Mouse (Mus musculus) embryo, embryonic 11 days (tissue): ENCODE measurements around the gene D16Ertd472e.

Experiments used
- DNase-seq: peaks from one replicate; pipeline ENCODE4 v3.0.0-alpha.2; 2015

The D16Ertd472e gene

DNA sequence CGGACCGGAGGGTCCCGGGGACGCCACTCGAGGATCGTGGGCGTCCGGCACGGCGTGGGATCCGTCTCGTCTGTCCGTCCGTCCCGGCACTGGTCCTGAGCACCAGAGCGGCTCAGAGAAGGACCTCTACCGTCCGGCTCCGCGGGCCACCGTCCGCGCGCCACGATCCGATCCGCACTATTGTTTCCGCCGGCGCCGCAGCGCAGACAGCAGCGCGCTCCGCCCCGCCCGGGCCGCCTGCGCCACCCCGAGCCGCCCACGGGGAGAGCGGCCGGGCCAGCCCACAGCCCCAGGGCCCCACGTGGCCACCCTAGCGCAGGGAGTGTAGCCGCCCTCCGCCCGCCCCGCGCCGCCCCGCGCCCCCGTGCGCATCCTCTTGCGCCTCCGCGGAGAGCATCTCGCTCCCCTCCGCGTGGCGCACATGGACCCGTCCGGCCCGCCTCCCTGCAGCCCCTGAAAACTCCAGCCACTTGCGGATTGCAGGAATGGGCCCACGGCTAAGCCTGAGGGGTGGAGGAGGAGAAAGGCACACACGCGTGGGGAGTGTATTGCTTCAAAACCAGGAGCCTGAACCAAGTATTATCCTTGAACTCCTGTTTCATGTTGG is at the start of gene D16Ertd472e:
Gene D16Ertd472e, minus strand, starts transcription at position 231 of the 607 bp plus-strand sequence.
- DNase-seq = peak; percentile 94

DNA sequence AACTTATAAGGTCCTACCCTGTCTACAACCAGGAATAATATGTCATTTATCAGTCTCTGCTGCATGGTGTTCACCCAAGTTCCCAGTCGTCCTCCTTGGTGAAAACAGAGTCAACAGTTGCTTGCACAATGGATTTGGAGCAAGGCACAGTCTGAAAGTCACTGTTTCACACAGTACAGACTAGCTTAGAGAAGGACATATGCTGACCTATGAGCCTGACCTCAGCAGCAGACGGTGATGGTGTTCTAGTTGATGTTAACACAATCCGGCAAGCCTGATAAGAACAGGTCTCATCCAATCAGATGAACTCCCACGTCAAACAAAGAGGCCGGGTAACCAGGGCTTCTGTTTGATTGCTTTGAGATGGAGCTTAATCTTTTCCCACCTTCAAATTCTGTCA is 46.2 kb upstream of the D16Ertd472e start:
- no peak for DNase-seq

DNA sequence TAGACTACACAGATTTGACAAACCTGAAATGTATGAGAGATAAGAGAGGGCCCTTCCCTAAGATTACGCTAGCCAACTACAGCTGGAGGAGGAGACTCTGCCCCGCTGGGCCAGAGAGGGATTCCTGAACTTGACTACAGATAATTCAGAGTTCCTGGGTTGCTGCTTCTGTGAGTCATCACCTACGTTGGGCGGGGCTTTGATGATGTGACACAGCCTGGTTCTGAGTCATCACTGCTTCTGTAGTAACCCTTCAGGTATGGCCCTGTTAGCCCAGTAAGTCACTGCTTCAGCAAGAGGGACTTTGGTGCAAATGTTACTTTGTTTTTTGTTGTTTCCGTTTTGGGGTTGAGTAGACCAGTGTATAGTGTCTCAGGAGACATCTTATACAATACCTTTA is 42.9 kb upstream of the D16Ertd472e start:
- no peak for DNase-seq

DNA sequence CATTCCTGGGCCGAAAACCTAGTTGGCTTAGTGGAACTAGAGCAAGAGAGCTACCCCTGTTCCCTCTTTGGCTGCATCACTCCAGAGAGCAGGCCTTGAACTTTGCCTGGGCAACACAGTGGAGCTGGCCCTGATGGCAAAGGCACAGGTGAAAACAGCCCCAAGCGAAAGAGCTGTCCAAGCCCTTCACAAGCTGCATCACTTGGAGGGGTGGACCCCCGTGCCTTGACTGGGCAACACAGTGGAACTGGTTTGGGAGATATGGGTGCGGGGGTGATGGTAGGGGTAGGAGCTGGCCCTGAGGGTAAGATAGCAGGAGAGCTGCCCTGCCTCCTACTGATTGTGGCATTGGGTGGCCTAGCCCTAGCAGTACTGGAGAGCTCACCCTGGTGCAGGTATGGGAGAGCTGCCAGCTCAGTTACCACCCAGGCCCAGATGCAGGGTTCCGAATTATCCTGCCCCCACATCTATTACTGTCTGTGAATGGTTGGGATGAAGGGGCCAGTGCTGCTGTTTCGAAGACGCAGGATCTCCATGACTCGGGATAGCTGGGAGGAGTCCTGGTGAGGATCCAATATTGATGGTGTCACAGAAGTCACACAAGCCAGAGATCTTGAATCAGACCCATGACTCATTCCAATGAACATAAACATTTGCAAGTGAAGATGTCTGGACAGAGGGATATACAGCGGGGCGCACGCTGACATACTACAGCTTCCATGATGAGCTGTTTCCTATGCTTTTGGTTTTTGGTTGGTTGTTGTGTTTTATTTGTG is 41.4 kb upstream of the D16Ertd472e start:
- no peak for DNase-seq

DNA sequence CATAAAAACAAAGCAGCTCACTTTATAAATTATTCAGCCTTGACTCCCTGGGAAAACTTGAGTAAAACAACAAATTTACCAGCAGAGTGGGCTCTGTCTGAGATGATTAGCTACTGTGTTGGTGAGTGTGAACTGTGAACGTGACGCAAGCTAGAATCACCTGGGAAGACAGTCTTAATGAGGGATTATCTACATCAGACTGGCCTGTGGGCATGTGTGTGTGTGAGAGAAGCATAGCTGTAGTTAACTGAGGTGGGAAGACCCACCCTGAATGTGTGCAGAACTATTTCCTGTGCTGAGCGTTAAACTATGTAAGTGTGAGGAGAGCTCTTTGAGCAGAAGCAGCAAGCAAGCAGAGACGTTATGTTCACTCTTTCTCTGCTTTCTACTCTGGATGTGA is 29.7 kb upstream of the D16Ertd472e start:
- DNase-seq = no peak

DNA sequence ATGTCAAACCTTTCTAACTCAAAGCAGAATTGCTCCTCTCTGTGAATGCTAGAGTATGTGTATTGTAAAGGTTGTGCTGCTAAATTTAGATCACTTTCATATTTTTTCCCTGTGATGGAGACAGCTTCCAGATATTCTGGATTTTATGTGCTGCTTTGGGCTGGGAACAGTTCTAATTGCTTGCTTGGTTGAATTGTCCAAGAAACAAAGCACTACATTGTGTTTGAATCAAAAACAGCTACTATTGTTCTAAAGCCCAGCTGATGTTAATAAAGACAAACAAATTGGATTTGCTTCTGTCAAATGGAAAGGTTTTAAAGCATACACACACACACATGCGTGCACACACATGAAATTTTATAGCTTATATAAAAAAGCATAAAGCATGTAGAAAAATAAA is 22.4 kb upstream of the D16Ertd472e start:
- no peak for DNase-seq

DNA sequence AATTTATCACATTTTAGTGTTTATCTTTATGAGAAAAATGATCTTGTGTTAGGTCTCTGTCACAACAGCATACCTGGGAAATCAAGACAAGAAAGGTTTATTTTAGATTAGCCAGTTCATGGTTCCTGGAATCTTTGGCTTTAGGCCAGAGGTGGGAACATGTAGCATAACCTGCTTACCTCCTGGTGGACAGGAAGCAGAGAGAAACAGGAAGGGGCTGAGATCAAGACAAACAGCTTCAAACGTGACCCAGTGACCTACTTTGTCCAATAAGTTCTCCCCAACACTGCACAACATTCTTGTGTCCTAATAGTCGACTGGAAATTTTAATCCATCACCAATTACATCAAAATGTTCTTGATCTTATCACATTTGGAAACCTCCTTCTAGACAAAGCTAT is 19.9 kb upstream of the D16Ertd472e start:
- DNase-seq = no peak

DNA sequence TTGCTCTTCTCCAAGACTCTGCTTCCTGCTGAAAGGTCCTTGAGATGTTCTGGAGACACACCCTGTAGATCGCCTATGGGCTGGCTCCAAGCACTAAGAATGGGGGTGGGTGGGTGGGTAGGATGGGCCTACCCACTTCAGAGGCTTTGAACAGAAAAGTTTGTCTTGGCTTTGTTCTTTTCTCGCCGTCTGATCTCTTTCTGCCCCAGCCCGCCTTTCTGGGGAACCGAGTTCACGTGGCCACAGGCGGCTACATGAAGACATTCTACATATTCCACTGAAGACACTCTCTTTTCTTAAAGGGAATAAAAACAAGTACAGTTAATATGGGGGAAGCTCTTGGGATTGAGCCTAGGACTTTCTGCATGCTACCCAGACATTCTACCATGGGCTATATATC is 19.3 kb upstream of the D16Ertd472e start:
- no peak for DNase-seq

DNA sequence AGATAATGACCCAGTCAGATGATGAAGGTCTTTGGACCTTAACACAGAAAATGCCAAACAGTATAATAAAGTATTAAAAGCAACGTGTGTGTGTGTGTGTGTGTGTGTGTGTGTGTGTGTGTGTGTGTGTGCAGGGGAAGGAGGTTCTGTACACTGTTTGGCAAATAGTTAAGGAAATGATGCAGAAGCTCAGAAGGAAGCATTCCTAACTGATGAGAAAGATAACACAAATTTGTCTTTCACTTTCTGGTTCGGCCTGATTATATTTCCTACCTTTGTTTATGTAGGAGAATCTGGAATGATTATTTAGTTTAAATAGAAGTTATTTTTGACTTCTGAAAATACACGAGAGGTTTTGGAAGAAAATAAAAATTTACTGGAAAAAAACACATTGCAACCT is 17.6 kb upstream of the D16Ertd472e start:
- no peak for DNase-seq

DNA sequence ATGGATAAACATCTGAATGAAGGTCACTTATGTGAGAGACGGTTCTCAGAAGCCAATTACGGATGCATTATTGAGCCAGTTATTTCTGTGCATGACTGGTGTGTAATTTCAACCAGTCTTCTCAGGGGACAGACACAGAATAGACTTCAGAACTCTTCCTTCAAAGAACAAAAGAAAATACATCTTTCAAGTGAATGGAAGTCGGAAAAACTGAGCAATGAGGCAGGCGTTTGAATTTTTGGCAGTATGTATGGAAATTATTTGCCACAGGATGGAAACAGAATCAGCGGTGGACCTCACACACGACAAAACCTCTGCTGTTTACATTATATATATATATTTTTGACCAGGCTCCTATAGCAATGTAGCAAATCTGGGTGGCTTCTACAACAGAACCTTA is 14.6 kb upstream of the D16Ertd472e start:
- DNase-seq = no peak

DNA sequence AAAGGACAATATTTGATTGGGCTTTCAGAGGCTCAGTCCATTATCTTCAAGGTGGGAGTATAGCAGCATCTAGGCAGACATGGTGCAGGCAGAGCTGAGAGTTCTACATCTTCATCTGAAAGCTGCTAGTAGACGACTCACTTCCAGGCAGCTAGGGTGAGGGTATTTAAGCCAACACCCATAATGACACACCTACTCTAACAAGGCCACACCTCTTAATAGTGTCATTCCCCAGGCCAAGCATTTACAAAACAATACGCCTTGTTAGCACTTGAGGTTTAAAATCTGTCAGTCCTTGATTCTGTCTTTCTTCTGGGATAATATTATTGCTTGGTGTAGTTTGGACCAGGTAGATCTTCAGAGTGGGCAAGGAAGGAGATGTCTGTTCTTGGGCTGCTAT is 12.3 kb upstream of the D16Ertd472e start:
- DNase-seq = no peak

DNA sequence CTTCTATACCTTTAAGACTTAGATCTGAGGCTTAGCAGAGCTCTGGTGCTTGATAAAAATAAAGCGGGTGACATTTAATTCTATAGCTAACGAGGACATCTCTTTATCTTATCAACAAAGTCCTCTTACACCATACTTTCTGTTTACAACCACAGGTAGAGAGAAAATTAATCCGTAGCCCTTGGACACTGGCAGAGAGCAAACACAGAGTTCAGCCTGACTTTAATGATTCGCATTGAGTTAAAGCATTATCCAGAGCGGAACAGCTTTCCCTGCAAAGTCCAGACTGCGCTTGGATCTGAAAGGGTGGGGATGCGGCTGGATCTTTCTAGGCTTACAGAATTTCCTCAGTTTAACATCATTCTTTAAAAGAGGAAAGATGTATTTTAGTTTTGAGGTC is 10.1 kb upstream of the D16Ertd472e start:
- DNase-seq = no peak

DNA sequence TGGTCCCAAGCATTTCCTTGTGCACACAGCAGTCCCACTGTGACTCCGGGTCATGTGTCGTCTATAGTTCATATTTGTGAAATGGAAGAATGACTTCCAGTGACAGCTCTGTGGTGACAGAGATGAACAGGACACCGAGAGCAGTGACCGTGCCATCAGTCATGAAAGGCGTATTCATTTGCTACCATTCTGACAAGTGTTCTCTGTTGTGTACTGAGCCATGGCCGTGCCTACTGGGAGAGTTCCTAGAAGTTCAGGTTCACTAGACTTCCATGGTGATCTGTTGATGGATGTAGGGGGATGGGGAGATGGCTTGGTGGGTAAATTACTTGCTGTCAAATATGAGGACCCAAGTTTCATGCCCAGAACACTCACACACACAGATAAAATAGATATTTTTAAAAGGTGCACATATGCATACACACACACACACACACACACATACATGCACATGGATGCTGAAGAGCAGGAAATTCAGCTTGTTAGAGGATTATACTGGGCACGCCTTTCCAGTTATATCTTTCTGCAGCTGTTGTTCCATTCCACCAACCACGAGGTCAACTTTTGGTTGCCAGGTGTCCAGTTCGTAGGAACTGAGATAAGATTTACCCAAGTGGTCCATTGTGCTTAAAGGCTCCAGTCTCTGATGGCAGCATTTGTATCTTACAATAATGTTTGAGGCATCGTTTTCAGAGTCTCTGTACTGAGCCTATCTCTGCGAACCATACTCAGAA is 9.3 kb upstream of the D16Ertd472e start:
- no peak for DNase-seq

DNA sequence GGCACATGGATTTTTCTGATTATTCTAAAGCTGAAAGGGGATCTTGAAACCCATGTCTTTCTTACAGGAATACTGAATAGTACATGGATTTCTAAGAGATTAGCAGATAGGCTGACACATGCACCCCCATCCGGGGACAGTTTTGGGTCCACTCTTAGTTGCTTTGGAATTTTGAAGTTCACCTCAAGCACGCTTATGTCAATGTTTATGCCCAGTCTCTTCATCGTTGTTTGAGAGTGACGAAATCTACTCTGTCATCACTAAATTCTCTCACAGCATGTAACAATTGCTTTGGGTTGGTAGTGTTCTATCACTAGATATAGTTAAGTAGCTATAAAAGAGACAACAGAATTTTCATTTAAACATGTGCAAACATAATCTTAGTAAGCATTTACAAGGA is 8.7 kb upstream of the D16Ertd472e start:
- no peak for DNase-seq

DNA sequence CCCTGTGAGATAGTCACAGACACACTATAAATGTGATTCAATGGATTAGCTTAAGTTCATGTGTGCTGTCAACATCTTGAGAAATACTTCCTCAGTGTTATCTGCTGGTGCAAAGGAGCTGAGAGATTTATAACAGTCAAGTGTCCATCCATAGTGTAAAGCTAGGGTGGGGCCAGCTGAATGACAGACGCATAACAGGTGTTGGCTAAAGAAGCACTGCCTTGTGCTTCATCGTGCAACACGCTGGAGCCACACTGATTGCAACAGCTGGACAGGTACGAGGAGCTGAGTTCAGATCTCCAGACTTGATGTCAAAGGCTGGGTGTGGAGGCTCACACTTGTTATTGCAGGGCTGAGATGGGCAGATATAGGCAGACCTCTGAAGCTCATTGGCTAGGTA is 7.5 kb upstream of the D16Ertd472e start:
- no peak for DNase-seq

DNA sequence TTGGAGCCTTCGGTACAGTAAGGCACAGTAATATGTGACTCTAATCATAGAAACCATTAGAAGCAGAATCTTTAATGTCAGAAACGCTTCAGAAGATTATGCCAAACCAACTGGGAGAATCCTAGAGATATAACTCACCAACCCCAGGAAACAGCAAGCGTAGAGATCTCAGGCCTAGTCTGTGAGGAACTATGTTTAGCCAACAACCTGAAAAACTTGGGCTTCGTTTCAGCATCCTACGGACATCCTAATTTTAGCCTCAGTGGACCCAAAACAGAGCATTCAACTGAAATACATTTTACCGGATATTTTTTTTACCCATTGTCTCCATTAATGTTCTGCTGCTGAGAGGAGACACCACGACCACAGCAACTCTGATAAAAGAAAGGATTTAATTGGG is 3.9 kb upstream of the D16Ertd472e start:
- DNase-seq = no peak

DNA sequence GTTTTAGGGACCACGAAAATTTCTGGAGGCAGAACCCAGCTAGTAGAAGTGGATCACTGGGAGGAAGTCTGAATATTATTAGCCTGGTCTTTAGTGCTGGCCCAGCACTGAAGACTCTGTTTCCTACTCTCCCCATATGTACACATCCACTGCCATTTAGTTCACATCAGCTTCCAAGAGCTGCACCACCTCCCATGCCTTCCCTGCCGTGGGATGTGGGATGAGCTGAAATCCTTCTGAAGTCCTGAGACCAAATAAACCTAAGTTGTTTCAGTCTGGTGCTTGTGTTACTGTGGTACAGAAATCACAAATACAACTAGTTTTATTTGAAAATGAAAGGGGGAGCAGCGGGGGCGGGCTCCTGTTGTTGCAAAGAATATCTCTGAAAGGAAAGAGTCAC is 2.9 kb upstream of the D16Ertd472e start:
- no peak for DNase-seq

DNA sequence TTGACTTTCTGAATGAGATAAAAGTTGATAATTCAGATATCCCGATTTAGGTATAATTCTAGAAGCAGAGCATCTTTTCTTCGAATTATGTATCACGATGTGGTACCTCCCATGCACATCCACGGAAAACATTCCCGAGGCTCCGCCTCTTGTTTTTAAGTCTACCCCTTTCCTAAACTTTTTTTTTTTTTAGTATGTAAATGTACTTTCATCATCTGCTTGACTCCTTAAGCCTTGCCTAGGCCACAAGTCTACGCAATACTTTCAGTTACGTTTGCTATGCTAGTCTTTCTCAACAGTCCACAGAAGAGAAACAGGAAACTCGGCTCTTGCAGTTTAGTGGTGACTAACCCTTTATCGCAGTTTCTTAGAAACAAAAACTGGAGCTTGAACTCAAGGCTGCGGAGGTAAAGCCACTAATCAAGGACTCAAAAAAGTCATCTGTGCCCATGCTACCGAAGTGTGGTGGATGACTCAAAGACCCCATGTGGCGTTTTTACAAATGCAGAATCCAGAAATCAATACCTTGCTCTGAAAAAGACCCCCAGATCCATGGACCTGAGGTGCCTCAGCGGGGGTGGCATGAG is 670 bp upstream of the D16Ertd472e start:
- peak; percentile 26 for DNase-seq

DNA sequence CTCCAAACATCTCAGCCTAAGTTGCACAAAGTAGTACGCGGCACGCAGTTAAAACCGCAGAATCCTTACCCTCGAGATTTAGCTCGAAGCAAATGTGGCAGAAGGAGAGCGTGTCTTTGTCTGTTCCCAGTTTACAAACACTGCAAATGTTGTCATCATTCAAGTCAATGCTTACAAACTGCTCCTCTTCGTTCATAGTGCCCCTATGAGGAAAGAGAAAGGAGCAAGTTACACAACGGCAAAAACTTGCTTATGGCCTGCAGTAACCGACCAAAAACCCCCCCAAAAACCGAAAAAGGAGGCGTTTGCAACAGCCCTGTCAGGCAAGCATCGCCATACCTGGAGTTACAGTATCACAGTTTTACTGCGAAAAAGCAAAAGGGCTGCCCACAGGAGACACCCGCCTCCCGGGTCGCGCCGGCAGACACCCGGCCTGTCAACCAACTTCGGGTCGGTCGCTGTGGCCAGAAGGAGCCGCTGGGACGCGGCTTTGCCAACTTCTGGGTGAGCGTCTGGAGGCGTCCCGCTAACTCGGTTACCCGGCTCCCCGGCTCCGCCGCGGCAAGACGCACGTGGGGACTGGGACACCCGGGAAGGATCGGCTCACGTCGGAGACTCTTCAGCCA is 543 bp downstream of the D16Ertd472e start:
- peak; percentile 80 for DNase-seq

DNA sequence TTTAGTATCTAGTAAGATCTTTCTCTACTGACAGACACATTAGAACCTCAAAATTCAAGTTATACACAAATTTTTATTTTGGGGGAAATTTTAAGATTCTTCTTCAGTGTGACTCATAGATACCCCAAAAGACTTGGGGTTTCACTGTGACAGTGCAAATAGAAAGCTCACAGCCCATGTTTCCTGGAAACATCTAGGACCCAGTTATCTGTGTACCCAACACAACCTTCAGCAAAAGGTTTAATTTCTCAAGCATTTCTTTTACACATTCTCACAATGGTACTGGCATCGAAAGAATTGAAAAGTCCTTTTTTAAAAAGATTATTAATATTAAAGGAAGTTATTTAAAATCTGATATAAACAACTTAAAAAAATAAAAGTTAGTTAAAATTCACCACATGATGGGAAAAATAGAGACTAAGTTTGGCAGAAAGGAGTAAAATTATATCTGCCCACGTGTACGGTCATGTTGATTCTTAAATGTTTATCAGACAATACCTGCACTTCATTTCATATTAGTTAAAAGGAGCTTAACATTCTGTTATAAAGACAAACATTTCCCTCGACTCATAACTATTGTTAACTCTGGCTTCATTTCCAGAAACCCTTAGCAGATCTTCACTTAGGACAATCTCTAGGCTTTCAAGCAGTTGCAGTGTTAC is 1.2 kb downstream of the D16Ertd472e start:
- DNase-seq = no peak

DNA sequence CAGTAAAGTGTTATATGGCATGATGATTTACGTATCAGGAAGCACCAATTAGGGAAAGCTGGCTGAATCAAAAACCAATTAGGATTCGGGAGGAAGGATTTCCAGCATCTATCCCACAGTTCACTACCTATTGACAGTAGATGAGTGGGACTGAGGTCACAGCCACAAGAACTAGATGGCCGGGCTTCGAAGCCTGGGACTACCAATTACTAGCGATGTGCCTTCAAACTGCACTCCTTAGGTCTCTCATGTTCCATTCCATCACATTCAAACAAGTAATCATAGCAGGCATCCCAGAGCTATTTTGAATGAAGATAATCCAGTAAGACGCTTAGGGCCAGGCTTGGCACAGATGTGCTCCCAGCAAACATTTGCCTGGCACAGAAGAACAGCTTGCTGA is 2.3 kb downstream of the D16Ertd472e start:
- DNase-seq = peak; percentile 25

DNA sequence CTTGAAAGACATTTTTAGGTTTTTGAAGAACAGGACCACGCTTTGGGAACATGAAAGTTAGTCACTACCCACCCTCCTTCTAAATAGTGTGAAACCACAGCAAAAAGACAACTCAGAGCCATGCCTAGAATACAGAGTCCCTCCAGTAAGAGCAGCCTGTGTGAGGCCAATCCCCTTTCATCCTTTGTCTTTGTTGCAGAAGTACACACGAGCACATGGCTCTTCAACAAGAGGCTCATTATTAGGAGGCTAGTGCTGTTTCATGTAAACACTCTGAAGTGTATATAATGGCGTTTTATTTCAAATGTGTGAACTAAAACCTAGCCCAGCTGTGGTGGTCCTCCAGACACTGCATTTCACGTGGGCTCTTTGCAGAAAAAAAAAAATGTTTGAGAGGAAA is 3.5 kb downstream of the D16Ertd472e start:
- DNase-seq = no peak
